Mouse (Mus musculus) myocyte (in vitro differentiated cells): ENCODE measurements around the gene Mlph. TPM values are rescaled to one million over a fixed set of nuclear protein-coding genes. Genes with fewer than 3 reads are reported as not detected.

Experiments
- H3K27me3 ChIP-seq: one replicate; pipeline ENCODE4 v1.6.1; 2011; ENCODE audit not compliant: control insufficient read depth, insufficient read depth, insufficient read length
- H3K36me3 ChIP-seq: one replicate; pipeline ENCODE4 v1.6.1; 2011; ENCODE audit not compliant: control insufficient read depth, insufficient read depth
- H3K4me2 ChIP-seq: one replicate; pipeline ENCODE4 v1.6.1; 2011; ENCODE audit warnings: low read depth, control low read depth
- H3K4me3 ChIP-seq: one replicate; pipeline ENCODE4 v1.5.1; 2011; ENCODE audit warnings: mild to moderate bottlenecking, control low read depth, moderate library complexity
- H3K79me2 ChIP-seq: one replicate; pipeline ENCODE4 v1.6.1; 2011; ENCODE audit not compliant: control insufficient read depth, insufficient read depth
- H3ac ChIP-seq: one replicate; pipeline ENCODE4 v1.6.1; 2011; ENCODE audit not compliant: control insufficient read depth, insufficient read length
- CEBPB ChIP-seq: IDR thresholded peaks from 2 replicates; pipeline ENCODE4 v1.6.1; 2011; ENCODE audit warnings: mild to moderate bottlenecking, moderate library complexity; ENCODE audit not compliant: poor library complexity, insufficient read depth, severe bottlenecking
- E2F4 ChIP-seq: IDR thresholded peaks from one replicate; pipeline ENCODE4 v1.6.1; 2011; ENCODE audit warnings: mild to moderate bottlenecking, control low read depth, moderate library complexity; ENCODE audit not compliant: insufficient read depth
- MAX ChIP-seq: IDR thresholded peaks from one replicate; pipeline ENCODE4 v1.6.1; 2011; ENCODE audit warnings: low read depth, mild to moderate bottlenecking, control low read depth
- MYOD1 ChIP-seq, 3 experiments: IDR thresholded peaks; one replicate each; pipeline ENCODE4 v1.6.1; 2011; ENCODE audit warnings: control low read depth in 2 of 3, low read depth in 2 of 3, mild to moderate bottlenecking in 2 of 3, moderate library complexity in 1 of 3; ENCODE audit not compliant: insufficient read length in 2 of 3, control insufficient read depth in 1 of 3
- MYOG ChIP-seq, 3 experiments: IDR thresholded peaks; one replicate each; pipeline ENCODE4 v1.6.1; 2011; ENCODE audit warnings: control low read depth in 2 of 3, low read depth in 2 of 3, mild to moderate bottlenecking in 2 of 3; ENCODE audit not compliant: insufficient read length in 2 of 3, control insufficient read depth in 1 of 3, insufficient read depth in 1 of 3
- POLR2A ChIP-seq: IDR thresholded peaks from one replicate; pipeline ENCODE4 v1.6.1; 2011; ENCODE audit warnings: low read depth, mild to moderate bottlenecking, control low read depth, moderate library complexity; ENCODE audit not compliant: insufficient read length
- POLR2AphosphoS2 ChIP-seq: IDR thresholded peaks from one replicate; pipeline ENCODE4 v1.6.1; 2011; ENCODE audit warnings: low read depth, control low read depth; ENCODE audit not compliant: insufficient read length
- REST ChIP-seq: IDR thresholded peaks from one replicate; pipeline ENCODE4 v1.6.1; 2011; ENCODE audit warnings: mild to moderate bottlenecking, control low read depth, moderate library complexity; ENCODE audit not compliant: insufficient read depth, insufficient read length
- SRF ChIP-seq: IDR thresholded peaks from one replicate; pipeline ENCODE4 v1.6.1; 2011; ENCODE audit warnings: low read depth; ENCODE audit not compliant: control insufficient read depth, insufficient read length
- TCF12 ChIP-seq: IDR thresholded peaks from one replicate; pipeline ENCODE4 v1.6.1; 2011; ENCODE audit warnings: mild to moderate bottlenecking, control low read depth; ENCODE audit not compliant: poor library complexity, insufficient read depth, severe bottlenecking
- TCF3 ChIP-seq: IDR thresholded peaks from one replicate; pipeline ENCODE4 v1.6.1; 2011; ENCODE audit warnings: low read depth, control low read depth; ENCODE audit not compliant: insufficient read length
- USF1 ChIP-seq: IDR thresholded peaks from one replicate; pipeline ENCODE4 v1.6.1; 2011; ENCODE audit warnings: low read depth, mild to moderate bottlenecking, control low read depth, moderate library complexity
- polyA plus RNA-seq: library from polyadenylated mRNA; unstranded; fragments of >200 nt; fragmentation: generic; extraction: Trizol; gene quantifications from one replicate; pipeline ENCODE4 v1.2.1, GENCODE M21; 2012; ENCODE audit warnings: missing spikeins

The Mlph gene
- polyA plus RNA-seq, 1 experiment: 0.11 TPM

GRCm38 (mm10) chr1:90998268-90998890 is 83.5 kb downstream of the Mlph start, which contains the start of gene Lrrfip1:
Gene Lrrfip1 (plus strand): TSS chr1:90998737.
- H3K79me2 ChIP-seq: peaks cover 45% of the 10 kb centered on the region
- no peaks in the 10 kb centered on the region for H3K27me3 ChIP-seq
- peak within 1 kb of the TSS; percentile 79 for H3ac ChIP-seq
- no peaks in the 10 kb centered on the region for H3K36me3 ChIP-seq
- peak within 1 kb of the TSS; percentile 95 for H3K4me2 ChIP-seq
- H3K4me3 ChIP-seq: peak within 1 kb of the TSS; percentile 84
- peak; percentile 96 for TF ChIP-seq POLR2A
- TF ChIP-seq SRF: peak; percentile 36
- no peak for TF ChIP-seq TCF3
- peak in 2 of 3 experiments; percentile 89 to 90 for TF ChIP-seq MYOD1 (IDR thresholded peaks at IDR 0.05; ENCODE audit: control insufficient read depth in 1 of 3, insufficient read length in 2 of 3, low read depth in 2 of 3)
- no peak for TF ChIP-seq REST
- TF ChIP-seq POLR2AphosphoS2: peak; percentile 93
- TF ChIP-seq E2F4: no peak
- TF ChIP-seq MAX: no peak
- no peak for TF ChIP-seq CEBPB
- no peak for TF ChIP-seq TCF12
- TF ChIP-seq MYOG (IDR thresholded peaks at IDR 0.05; ENCODE audit: control insufficient read depth in 1 of 3, insufficient read depth in 1 of 3, insufficient read length in 2 of 3, low read depth in 2 of 3): peak in 2 of 3 experiments; percentile 86 to 96
- TF ChIP-seq USF1: no peak

DNA sequence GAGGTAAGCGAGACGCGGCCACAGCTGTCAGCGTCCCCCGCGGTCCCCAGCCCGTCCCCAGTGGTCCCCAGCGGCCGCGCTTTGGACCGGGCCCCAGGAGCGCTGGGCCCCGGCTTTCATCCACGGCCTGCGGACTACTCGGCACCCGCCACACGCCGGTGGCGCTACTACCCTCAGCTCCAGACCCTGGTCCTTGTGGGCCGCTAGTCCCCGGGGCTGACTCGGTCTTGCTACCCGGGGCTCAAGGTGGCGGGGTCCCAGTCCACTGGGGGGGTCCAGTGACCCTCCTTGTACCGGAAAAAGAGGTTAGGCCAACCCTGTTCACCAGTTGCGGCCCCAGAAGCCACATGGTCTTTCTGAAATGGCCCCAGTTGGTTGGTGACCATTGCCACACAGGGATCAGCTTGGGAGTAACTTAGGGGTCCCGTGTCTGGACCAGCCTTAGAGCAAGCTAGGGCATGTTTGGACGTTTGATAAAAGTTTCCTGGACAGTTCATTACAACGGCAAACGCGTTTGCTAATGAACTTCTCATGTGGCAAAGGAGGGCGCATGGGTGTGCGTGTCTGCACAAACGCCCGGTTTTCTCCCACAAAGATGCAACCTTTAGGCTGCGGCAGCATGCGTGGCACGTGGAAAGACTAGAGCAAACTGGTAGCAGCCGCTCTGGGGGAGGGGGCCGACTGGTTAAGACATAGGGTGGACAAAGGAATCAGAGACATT is 84.2 kb downstream of the Mlph start:
- TF ChIP-seq TCF12 (no peak), SRF (no peak), POLR2AphosphoS2 (no peak), CEBPB (no peak), USF1 (no peak), MYOD1 (IDR thresholded peaks at IDR 0.05; ENCODE audit: control insufficient read depth in 1 of 3, insufficient read length in 2 of 3, low read depth in 2 of 3) (no peak), REST (no peak), E2F4 (no peak), POLR2A (no peak), TCF3 (no peak)
- H3K4me3 ChIP-seq: peak overlapping the region; percentile 84
- peak overlapping the region; percentile 79 for H3ac ChIP-seq
- H3K27me3 ChIP-seq: no peaks in the 10 kb centered on the region
- H3K4me2 ChIP-seq: peak overlapping the region; percentile 95
- H3K79me2 ChIP-seq: peaks cover 52% of the 10 kb centered on the region
- no peaks in the 10 kb centered on the region for H3K36me3 ChIP-seq

DNA sequence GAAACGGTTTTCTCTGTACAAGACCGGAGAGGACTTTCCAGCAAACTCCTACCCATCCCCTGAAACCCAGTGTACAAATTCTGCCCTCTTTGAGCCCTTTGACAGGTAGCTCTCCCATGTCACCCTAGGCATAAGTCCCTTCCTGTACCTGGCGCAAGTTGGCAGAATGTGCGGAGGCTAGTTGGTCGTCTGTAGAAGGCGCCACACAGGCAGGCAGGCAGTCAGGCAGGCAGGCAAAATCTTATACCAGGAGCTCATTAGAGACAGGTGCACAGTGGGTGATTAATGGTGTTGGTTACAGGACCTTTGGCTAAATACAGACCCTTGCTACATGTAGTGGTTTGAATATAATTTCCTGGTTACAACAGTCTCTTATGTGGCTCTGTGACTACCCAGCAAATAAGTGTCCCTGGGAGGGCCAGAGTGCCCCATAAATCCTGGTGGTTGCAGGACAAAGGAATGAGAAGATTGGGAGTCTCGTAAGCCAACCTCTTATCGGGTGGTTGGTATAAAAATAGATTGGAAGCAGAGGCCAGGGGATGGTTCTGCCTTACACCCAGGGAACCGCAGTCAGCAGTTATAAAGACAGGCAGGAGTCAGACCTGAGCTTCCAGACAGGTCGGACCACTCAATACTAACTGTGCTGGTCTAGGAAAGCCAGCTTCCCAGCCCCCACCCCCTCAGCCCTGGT is 85.2 kb downstream of the Mlph start:
- peaks cover 62% of the 10 kb centered on the region for H3K79me2 ChIP-seq
- no peaks in the 10 kb centered on the region for H3K36me3 ChIP-seq
- TF ChIP-seq MYOD1 (IDR thresholded peaks at IDR 0.05; ENCODE audit: control insufficient read depth in 1 of 3, insufficient read length in 2 of 3, low read depth in 2 of 3) (peak in 2 of 3 experiments; percentile 7 to 68), MYOG (IDR thresholded peaks at IDR 0.05; ENCODE audit: control insufficient read depth in 1 of 3, insufficient read depth in 1 of 3, insufficient read length in 2 of 3, low read depth in 2 of 3) (peak in 1 of 3 experiments; percentile 45), REST (no peak), POLR2AphosphoS2 (no peak), TCF3 (no peak), POLR2A (no peak), USF1 (no peak), CEBPB (no peak), E2F4 (no peak), TCF12 (no peak)
- peak overlapping the region; percentile 95 for H3K4me2 ChIP-seq
- H3K4me3 ChIP-seq: peak overlapping the region; percentile 84
- H3ac ChIP-seq: no peak overlapping the region
- H3K27me3 ChIP-seq: no peaks in the 10 kb centered on the region

Other genes with a start within 250 kb of the Mlph start
- gene Col6a3, start 71.1 kb upstream of the Mlph start, polyA plus RNA-seq: 186 TPM
- not detected for gene Prlh, start 38.0 kb downstream of the Mlph start, polyA plus RNA-seq
- not detected for gene Rab17, start 54.6 kb downstream of the Mlph start, polyA plus RNA-seq
- 83.3 TPM for gene Lrrfip1, start 83.7 kb downstream of the Mlph start, polyA plus RNA-seq
- not detected for gene Rbm44, start 230.0 kb downstream of the Mlph start, polyA plus RNA-seq